ENCODE assay signal across 25 mouse cellular contexts in genomic region chr4:80908902-80909301, GRCm38 (mm10). TPM values are rescaled to one million over a fixed set of nuclear protein-coding genes. Genes with fewer than 3 reads are reported as not detected.
DNase-seq lines count a peak whose midpoint lies in the region; ATAC-seq and TF ChIP-seq lines count a peak whose summit lies in the region.
"Had no signal": no experiment of that assay in that cellular context is flagged by ENCODE, and none has a peak within 500 bp of the region (broad histone marks: within the 10 kb centered on the region; RNA-seq: fewer than 3 reads in every experiment).

No protein-coding gene starts in this region.

- no peak for ATAC-seq in hindbrain, embryonic 16.5 days
- ATAC-seq: forebrain, embryonic 13.5 days; forebrain, embryonic 15.5 days; forebrain, postnatal 0 days had no signal

- no peak overlapping the region for H3K9ac ChIP-seq in hindbrain, embryonic 16.5 days (ENCODE audit: low read depth, low read length)
- H3K9ac ChIP-seq: embryonic facial prominence, embryonic 13.5 days; embryonic facial prominence, embryonic 15.5 days; forebrain, embryonic 13.5 days; forebrain, embryonic 15.5 days; forebrain, postnatal 0 days had no signal

- no peak overlapping the region for H3K4me2 ChIP-seq in hindbrain, embryonic 16.5 days (ENCODE audit: low read length)
- H3K4me2 ChIP-seq: embryonic facial prominence, embryonic 13.5 days; embryonic facial prominence, embryonic 15.5 days; forebrain, embryonic 13.5 days; forebrain, embryonic 15.5 days had no signal

- H3K79me2 ChIP-seq in C2C12 (ENCODE audit: control insufficient read depth, insufficient read depth): peaks cover 36% of the 10 kb centered on the region

- H3K4me1 ChIP-seq in small intestine, adult 2 months (ENCODE audit: control insufficient read depth, insufficient read depth, insufficient read length, low read length): peaks cover 4% of the 10 kb centered on the region; the same call in 1 of the 2 replicates
- no peaks in the 10 kb centered on the region for H3K4me1 ChIP-seq in hindbrain, embryonic 16.5 days (ENCODE audit: control insufficient read depth, insufficient read depth, low read depth, low read length)
- H3K4me1 ChIP-seq: embryonic facial prominence, embryonic 15.5 days had no signal

- no peaks in the 10 kb centered on the region for H3K9me3 ChIP-seq in hindbrain, embryonic 16.5 days (ENCODE audit: control insufficient read depth, low read length)
- H3K9me3 ChIP-seq: embryonic facial prominence, embryonic 13.5 days; embryonic facial prominence, embryonic 15.5 days; forebrain, embryonic 13.5 days; forebrain, embryonic 15.5 days had no signal

- no peaks in the 10 kb centered on the region for H3K27me3 ChIP-seq in C2C12 (ENCODE audit: control insufficient read depth, insufficient read depth, insufficient read length)
- no peaks in the 10 kb centered on the region for H3K27me3 ChIP-seq in small intestine, adult 2 months (ENCODE audit: control insufficient read depth, insufficient read depth, low read length)
- no peaks in the 10 kb centered on the region for H3K27me3 ChIP-seq in hindbrain, embryonic 16.5 days (replicated peaks; ENCODE audit: control insufficient read depth, insufficient read depth, low read length)
- H3K27me3 ChIP-seq: embryonic facial prominence, embryonic 13.5 days; embryonic facial prominence, embryonic 15.5 days; forebrain, embryonic 13.5 days; forebrain, embryonic 15.5 days had no signal

- peak; percentile 55 for DNase-seq in NIH3T3 (ENCODE audit: low read depth)
- DNase-seq in large intestine, adult 2 months (ENCODE audit: low read depth, low spot score): peak; percentile 66
- no peak for DNase-seq in gastrocnemius, postnatal 4 days (ENCODE audit: low spot score in 2 of 2)
- no peak for DNase-seq in spleen, postnatal 36 days (ENCODE audit: low spot score in 2 of 2)
- DNase-seq: adrenal gland, adult 2 months; adrenal gland, postnatal 10 days; adrenal gland, postnatal 25 days; B cell, adult 2 months; cerebellum, adult 11 months; cerebellum, adult 18-20 months; cerebellum, adult 8-10 months; cerebellum, adult 9-11 months; cerebellum, postnatal 14 days; cerebellum, postnatal 36 days; embryo, embryonic 11 days; forebrain, postnatal 0 days had no signal

- WGBS in large intestine, adult 2 months: 20% methylated on average over 4 of the region's 4 CpGs
- WGBS in small intestine, adult 2 months: 26% methylated on average over 4 of the region's 4 CpGs
- 86% methylated on average over 4 of the region's 4 CpGs for WGBS in hindbrain, embryonic 16.5 days

- no peak overlapping the region for H3ac ChIP-seq in C2C12 (ENCODE audit: control insufficient read depth, insufficient read length, low read depth)

- no peak for TF ChIP-seq POLR2A in small intestine, adult 2 months (IDR thresholded peaks at IDR 0.05; ENCODE audit: low read depth, low read length)

- H3K79me3 ChIP-seq in C2C12 (ENCODE audit: low read depth): peaks cover 29% of the 10 kb centered on the region

- no peak for TF ChIP-seq CTCF in C2C12 (IDR thresholded peaks at IDR 0.05; ENCODE audit: control insufficient read depth, insufficient read depth, insufficient read length)
- TF ChIP-seq CTCF in small intestine, adult 2 months (IDR thresholded peaks at IDR 0.05; ENCODE audit: extremely low read depth, insufficient read length, insufficient replicate concordance, low read depth, low read length): no peak

- H3K27ac ChIP-seq in small intestine, adult 2 months (ENCODE audit: insufficient read depth, low read depth, low read length): peak overlapping the region; percentile 91
- H3K27ac ChIP-seq in hindbrain, embryonic 16.5 days (ENCODE audit: low read depth, low read length): no peak overlapping the region
- H3K27ac ChIP-seq: embryonic facial prominence, embryonic 13.5 days; embryonic facial prominence, embryonic 15.5 days; forebrain, embryonic 13.5 days; forebrain, embryonic 15.5 days had no signal

- peaks cover 11% of the 10 kb centered on the region for H3K36me3 ChIP-seq in C2C12 (ENCODE audit: control insufficient read depth, insufficient read depth)
- H3K36me3 ChIP-seq in small intestine, adult 2 months (ENCODE audit: control insufficient read depth, insufficient read depth, low read length): no peaks in the 10 kb centered on the region
- no peaks in the 10 kb centered on the region for H3K36me3 ChIP-seq in hindbrain, embryonic 16.5 days (ENCODE audit: control insufficient read depth, insufficient read depth, low read length)
- H3K36me3 ChIP-seq: embryonic facial prominence, embryonic 13.5 days; embryonic facial prominence, embryonic 15.5 days; forebrain, embryonic 15.5 days had no signal

- no peak overlapping the region for H3K4me3 ChIP-seq in C2C12 (ENCODE audit: insufficient read depth, poor library complexity, severe bottlenecking)
- no peak overlapping the region for H3K4me3 ChIP-seq in small intestine, adult 2 months (ENCODE audit: low read depth, low read length)
- no peak overlapping the region for H3K4me3 ChIP-seq in hindbrain, embryonic 16.5 days (ENCODE audit: low read length)
- H3K4me3 ChIP-seq: embryonic facial prominence, embryonic 13.5 days; embryonic facial prominence, embryonic 15.5 days; forebrain, embryonic 13.5 days; forebrain, embryonic 15.5 days had no signal

TF ChIP-seq in C2C12, 6 proteins besides CTCF, POLR2A, EP300 and RAD21:
- TF ChIP-seq USF1 (IDR thresholded peaks at IDR 0.05; ENCODE audit: low read depth) (no peak), MYOD1 (IDR thresholded peaks at IDR 0.05; ENCODE audit: control insufficient read depth, insufficient read length, low read depth) (no peak), FOSL1 (IDR thresholded peaks at IDR 0.05; ENCODE audit: insufficient read depth, low read length, poor library complexity, severe bottlenecking) (no peak), CEBPB (IDR thresholded peaks at IDR 0.05; ENCODE audit: low read depth) (peak; percentile 24), MYOG (IDR thresholded peaks at IDR 0.05; ENCODE audit: control insufficient read depth, extremely low read depth, insufficient read length) (no peak), MAX (IDR thresholded peaks at IDR 0.05) (no peak)

RNA-seq across cellular contexts. Expression of gene Lurap1l, which starts 1.5 kb away (rescaled TPM):
- polyA plus RNA-seq in C2C12 (2012; fragmentation: generic; extraction: Trizol): 42.9 TPM
- 28.7 and 39.5 TPM in 2 replicates for polyA plus RNA-seq in large intestine, adult 2 months (2012; rRNA removed)
- 21.5 and 43.1 TPM in 2 replicates for polyA plus RNA-seq in small intestine, adult 2 months (2012; rRNA removed)
- total RNA-seq in gastrocnemius, postnatal 4 days (2021): 1 to 10 TPM; 8.1 to 8.4 TPM
- 9.9 and 10.5 TPM in 2 replicates for polyA plus RNA-seq in hindbrain, embryonic 16.5 days (2015; fragmentation: Nextera tagmentation; extraction: Ambion mirVana)
- total RNA-seq: common myeloid progenitor, adult 5-6 weeks; MEL had no signal

Comparison
In these comparisons a context has a peak if more than half of its experiments do, and no peak if none do; other contexts are left out.
1. DNase-seq: peak in NIH3T3 (single experiment) and large intestine, adult 2 months (single experiment); none in gastrocnemius, postnatal 4 days (0 of 2) and spleen, postnatal 36 days (0 of 2).